Mouse (Mus musculus) liver, postnatal 0 days (tissue): ENCODE results near the gene Maco1.

ENCODE experiments used
- CTCF ChIP-seq: sonication (generic); IDR thresholded peaks from 2 replicates; pipeline ENCODE4 v1.5.1; 2016; ENCODE audit warnings: antibody characterized with exemption, low read depth
- EP300 ChIP-seq: IDR thresholded peaks from 2 replicates; pipeline ENCODE4 v1.6.1; 2016; ENCODE audit warnings: antibody characterized with exemption, low read depth, mild to moderate bottlenecking

- no peak for TF ChIP-seq CTCF
- no peak for TF ChIP-seq EP300
Measured at GRCm38 (mm10) chr4:134764333-134764732, 88.8 kb downstream of the Maco1 start.
